Mouse (Mus musculus): Measurements from ENCODE around the gene Utp20. TPM values are rescaled to one million over a fixed set of nuclear protein-coding genes. Genes with fewer than 3 reads are reported as not detected.
"Not testable (repeated sequence)": the region's sequence is repeated elsewhere in the genome, so short reads cannot be mapped to it uniquely, and the experiment has no call there.

Gene Utp20
- total RNA-seq (2015; ENCODE audit: low replicate concordance) (18.2 and 20.8 TPM in 2 replicates), total RNA-seq (2017; ENCODE audit: low replicate concordance) (2.8 and 6.6 TPM in 2 replicates)

DNA sequence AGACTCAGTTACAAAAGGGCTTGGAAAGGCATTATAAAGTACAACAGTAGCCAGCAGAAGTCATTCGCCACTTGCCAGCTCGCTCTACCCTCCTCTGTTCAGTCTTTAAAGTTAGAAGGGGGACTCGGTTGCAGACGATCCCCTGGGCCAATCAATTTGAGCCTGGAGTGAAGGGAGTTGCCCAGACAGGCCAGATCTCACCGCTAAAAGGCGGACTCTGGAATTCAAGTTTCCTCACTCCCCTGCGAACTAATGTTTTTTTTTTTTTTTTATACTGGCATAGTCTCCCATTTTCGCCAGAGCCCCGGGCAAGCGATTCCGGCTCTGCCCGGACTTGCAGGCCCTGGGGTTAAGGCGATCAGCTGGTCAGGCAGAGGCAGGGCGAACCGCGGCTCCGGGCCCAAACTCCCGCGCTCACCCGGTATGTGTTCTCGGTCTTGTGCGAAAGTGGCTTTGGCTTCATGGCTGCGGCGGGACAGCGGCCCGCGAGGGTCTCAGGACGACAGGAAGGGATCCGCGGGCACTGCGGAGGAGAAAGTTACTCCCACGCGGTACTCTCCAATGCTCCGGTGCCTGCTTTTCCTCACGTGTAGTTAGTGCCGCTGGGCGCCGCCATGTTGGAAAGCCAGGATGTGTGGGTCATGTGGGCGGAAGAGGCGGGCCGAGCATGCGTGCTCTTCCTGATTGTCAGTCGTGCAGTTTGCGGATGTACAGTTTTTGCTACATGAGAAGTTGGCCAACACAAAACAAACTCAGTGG, at the start of gene Utp20:
Gene Utp20 (minus strand): TSS at position 617 of the 759 bp plus-strand sequence.
- ATAC-seq (replicated peaks; ENCODE audit: low FRiP score, poor library complexity, severe bottlenecking), result peak; percentile 99

DNA sequence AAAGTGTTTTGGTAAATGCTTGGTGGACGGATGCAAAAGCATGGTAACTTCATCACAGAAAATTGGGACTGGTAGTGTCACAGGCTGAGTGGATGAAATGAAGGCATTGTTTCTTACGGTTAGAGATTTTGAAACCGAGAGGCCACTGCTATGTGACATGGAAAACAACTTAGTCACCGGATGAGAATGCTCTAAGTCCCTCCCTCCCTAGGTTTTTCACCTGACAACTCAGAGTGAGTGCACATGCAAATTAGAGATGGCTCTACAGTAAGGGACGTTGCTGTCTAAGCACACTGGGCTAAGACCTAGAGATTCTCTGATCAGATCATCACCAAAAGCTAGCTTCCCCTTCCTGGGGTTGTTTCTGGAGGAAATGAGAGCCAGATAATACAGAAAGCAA, 48.3 kb upstream of the Utp20 start:
- no peak for ATAC-seq (replicated peaks; ENCODE audit: low FRiP score, poor library complexity, severe bottlenecking)

DNA sequence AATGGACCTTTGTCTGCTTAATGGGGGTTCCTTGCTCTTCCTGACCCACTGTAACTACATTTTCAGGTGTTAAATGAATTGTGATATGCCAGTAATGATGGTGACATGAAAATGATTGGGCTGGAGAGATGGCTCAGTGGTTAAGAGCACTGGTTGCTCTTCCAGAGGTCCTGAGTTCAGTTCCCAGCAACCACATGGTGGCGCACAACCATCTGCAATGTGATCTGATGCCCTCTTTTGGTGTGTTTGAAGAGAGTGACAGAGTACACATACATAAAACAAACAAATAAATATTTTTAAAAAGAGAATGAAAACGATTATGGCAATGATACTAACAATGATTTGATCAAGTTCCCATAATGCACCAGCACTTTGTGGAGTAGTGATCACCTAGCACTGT, 39.4 kb upstream of the Utp20 start:
- ATAC-seq (replicated peaks; ENCODE audit: low FRiP score, poor library complexity, severe bottlenecking), result no peak

DNA sequence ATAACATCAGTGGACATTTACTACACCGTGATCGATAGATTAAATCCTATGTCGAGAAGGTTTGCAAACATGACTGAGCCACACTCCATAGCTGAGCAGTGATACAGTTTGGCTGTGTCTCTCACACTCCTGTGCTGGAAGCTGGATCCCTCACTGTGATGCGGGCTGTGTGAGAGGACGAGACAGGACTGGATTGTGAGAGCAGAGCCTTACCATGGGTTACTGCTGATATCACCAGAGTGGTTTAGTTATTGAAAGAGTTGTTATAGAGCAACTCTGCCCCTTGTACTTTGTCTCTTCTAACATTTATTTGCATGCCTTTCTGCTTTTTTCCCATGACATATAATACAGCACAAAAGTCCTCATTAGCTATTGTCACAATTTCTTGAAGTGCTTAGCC, 35.7 kb upstream of the Utp20 start:
- ATAC-seq (replicated peaks; ENCODE audit: low FRiP score, poor library complexity, severe bottlenecking), result no peak

DNA sequence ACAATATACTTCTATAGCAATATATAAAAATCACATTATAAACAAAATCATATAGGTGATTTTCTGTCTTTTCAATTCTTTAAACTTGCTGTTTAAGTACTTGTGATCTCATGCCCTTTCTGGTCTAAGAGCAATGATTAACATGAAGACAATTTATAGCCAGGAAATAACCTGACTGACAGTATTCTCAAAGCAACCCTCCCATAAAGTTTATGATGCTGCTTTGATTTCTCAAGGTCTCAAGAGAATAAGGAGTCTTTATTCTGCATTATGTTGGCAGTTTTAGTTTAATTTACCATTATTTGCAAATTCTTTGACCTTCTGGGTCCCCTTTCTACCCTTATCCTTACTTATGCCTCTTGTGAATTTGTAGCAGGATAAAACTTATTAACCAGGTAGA, 34.8 kb upstream of the Utp20 start:
- ATAC-seq (replicated peaks; ENCODE audit: low FRiP score, poor library complexity, severe bottlenecking), result no peak

DNA sequence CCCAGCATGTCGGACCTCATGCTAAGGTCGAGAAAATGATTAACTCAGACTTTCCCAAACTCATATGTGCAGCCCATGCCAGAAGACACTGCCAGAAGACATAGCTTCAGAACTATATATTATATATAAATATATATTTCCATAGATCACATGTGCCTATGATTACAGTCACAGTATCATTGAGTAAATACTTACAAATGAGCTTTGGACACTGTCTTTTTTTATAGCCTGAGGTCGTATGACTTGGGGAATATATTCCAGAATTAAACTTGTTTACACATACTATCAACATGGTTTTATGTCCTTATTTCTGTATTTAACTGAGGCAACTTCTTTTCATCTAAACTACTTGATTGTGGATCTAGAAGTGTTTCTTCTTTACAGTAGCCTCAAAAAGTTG, 34.3 kb upstream of the Utp20 start:
- ATAC-seq (replicated peaks; ENCODE audit: low FRiP score, poor library complexity, severe bottlenecking), result no peak

DNA sequence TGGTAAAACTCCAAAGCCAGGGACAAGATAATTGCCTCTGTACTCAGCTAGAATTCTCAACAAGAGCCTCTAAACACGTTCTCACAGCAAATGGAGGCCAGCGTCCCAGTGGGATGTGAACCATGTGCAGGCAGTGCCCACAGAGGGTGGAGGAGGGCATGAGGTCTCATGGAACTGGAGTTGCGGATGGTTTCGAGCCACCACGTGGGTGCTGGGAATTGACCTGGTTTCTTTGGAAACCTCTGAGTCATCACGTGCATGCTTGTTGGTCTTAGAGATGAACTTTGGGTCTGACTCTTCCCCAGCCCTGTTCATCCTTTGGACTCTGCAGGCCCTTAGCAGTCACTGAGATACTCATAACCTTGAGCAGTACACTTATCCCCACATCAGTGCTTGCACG, 26.7 kb upstream of the Utp20 start:
- no peak for ATAC-seq (replicated peaks; ENCODE audit: low FRiP score, poor library complexity, severe bottlenecking)

DNA sequence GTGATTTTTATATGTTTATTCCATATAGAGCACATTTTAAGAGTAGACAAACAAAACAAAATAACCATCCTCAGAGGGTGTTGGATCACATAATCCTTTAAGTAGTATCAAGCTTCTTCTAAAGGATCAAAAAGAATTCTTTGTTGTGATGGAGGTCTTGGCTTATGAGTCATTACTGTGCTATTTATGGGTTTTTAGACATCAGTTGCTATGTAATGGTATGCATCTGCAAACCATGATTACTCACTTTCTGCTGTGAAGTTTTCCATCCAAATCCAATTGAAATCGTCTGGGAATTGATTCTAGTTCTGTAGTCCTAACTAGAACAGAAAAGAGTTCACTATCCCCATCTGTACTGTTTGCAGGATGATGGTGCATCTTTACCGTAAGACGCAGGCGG, 23.4 kb upstream of the Utp20 start:
- ATAC-seq (replicated peaks; ENCODE audit: low FRiP score, poor library complexity, severe bottlenecking), result no peak

DNA sequence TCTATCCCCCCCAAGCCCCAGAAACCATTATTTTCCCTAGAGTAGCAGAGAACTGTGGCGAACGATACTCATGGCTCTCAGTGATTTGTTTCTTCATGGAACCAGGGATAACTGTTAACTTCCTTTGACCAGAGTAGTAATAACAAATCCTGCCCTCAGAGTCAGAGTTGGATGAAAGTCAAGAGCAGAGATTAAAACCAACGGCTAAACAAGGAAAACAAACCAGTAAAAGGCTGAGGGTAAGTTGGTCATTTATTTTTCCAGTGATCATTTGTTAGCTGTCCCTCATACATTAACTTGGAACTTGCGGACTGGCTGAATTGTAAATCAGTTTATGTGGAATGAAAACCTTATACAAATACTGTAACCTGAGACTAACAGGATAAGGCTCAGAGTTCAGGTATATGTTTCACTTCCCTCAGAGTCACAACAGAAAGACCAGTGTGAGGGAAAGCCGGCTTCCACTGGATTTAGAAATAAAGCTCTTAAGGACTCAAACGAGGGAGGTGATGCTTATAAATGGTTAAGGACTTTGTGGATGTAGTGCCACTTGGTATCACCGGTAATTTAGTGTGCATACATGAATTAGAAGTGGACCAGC, 22.4 kb upstream of the Utp20 start:
- ATAC-seq (replicated peaks; ENCODE audit: low FRiP score, poor library complexity, severe bottlenecking), result no peak

DNA sequence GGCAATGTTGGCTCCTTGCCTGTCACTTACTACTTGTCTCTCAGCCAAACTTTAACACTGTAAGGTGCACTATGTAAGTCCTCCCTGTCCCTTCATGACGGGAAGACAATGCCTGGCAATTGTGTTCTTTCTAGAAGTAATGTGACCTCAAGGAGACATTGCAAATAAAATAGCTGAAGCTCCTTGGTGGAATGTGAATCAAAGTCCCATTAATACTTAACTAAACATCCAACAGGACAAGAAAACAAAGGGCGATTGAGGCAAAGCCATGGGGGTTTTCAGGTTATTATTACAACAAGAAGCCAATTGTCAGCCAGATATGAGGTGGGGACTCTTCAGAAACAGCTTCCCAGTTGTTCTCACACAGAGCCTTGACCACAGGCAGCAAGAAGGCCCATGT, 7.6 kb upstream of the Utp20 start:
- no peak for ATAC-seq (replicated peaks; ENCODE audit: low FRiP score, poor library complexity, severe bottlenecking)

DNA sequence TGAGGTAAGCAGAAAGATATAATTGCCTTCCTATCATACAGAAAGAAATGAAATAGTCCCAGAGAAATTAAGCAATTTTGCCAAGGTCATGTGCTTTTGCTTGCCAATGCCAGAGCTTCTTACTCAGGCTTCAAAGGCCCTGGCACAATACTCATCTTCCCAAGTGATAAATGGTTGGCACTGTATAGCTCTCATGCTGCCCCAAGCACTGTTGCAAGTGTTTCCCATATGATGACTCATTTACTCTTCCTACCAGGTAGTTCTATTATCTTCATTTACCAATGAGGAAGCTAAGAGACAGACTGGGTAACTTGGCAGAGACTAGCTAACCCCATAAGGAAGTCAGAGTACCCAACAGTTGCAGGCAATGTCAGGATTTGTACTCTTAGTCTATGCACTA, 1.8 kb upstream of the Utp20 start:
- no peak for ATAC-seq (replicated peaks; ENCODE audit: low FRiP score, poor library complexity, severe bottlenecking)

DNA sequence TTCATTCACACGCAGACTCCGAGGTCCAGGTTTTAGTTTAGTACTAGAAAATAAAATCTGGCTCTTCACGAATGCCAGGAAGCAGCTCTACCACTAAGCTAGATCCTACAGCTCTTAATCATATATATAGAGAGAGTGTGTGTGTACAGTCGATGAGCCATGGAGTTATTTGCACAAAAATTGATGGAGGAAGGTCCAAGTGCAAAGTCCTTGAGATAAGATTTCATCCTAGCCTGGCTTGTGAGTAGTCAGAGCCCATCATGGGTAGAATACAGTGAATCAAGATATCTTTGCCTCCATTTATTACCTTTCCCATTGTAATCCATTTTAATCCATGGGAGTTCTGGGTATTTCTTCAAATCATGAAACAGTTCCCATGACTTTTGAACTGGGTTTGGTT, 992 bp upstream of the Utp20 start:
- no peak for ATAC-seq (replicated peaks; ENCODE audit: low FRiP score, poor library complexity, severe bottlenecking)

DNA sequence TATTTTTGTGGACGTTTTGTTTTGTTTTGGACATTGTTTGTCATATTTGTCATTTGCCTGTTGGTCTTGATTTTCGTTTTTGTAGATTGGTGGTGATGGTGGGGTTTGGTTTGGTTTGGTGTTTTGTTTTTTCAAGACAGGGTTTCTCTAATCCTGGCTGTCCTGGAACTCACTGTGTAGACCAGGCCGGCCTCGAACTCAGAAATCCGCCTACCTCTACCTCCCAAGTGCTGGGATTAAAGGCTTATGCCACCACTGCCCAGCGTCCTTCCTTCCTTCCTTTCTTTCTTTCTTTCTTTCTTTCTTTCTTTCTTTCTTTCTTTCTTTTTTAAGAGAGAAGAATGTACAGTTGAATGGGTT, 323 bp upstream of the Utp20 start:
- ATAC-seq (replicated peaks; ENCODE audit: low FRiP score, poor library complexity, severe bottlenecking), result not testable (repeated sequence)

DNA sequence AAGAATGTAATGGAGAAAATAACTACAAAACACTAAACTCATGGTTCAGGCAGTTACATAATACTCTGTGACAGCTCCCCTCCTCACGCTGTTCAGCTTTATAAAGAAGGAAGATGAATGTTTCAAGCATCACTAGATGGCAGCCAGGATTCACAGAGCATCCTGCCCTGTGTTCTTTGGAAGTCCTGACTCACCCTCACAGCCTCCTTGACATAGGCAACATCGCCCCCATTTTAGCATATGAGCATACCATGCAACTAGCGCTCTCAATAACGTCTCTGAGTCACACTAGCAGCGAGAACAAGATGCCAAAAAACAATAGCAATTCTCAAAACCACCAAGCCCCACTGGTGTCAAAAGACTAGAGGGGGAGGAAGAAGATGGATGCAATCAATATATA, 9.3 kb downstream of the Utp20 start:
- ATAC-seq (replicated peaks; ENCODE audit: low FRiP score, poor library complexity, severe bottlenecking), result no peak

DNA sequence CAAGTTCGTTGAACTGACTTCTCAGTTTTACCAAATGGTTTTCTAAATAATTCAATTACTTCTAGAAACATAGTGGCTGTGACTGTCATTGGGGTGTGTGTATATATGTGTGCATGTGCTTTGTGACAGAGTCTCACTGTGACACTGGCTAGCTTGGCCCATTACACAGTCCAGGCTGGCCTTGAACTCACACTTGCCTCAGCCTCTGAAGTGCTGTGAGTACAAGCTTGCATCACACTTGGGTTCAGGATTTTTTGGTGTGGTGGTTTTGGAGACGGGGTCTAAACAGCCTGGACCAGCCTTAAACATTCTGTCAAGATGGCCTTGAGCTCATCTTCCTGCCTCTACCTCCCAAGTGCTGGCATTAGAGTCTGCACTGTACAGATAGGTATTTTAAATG, 11.3 kb downstream of the Utp20 start:
- ATAC-seq (replicated peaks; ENCODE audit: low FRiP score, poor library complexity, severe bottlenecking), result no peak

DNA sequence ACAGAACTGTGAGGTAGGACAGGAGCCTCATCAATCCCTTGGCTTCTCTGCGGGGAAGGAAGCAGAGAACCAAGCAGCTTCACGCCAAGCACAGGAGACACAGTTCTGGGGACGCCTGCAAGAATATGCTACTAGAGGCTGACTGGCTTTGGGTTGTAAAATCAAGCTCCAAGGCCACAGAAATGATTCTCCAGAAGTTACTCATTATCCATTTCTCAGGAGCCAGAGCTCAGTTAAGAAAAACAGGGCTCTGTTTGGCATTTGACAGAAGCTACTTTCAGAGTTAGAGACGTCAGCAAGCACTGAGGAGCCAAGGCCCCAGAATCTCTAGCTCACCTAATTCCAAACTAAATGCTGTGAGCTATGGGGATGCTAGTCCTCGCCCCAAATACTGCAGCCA, 14.9 kb downstream of the Utp20 start:
- no peak for ATAC-seq (replicated peaks; ENCODE audit: low FRiP score, poor library complexity, severe bottlenecking)

DNA sequence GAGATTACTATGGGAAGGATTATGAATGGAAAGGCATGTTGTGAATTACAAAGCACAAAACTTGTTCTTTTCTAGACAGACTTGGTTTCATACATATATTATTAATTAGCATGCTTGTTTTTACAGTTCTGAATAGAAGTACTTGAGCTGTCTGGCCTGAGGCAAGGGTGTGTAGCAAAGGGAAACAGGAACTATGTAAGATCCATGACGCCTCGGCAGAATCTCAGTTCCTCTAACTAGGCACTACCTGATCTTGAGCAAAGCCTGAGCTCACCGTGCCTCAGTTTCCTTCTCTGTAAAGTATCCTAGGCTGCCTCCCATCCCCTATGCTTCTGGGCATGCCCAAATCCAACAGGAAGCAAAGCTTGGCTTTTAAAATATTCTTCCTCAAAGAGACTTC, 24.4 kb downstream of the Utp20 start:
- ATAC-seq (replicated peaks; ENCODE audit: low FRiP score, poor library complexity, severe bottlenecking), result no peak

DNA sequence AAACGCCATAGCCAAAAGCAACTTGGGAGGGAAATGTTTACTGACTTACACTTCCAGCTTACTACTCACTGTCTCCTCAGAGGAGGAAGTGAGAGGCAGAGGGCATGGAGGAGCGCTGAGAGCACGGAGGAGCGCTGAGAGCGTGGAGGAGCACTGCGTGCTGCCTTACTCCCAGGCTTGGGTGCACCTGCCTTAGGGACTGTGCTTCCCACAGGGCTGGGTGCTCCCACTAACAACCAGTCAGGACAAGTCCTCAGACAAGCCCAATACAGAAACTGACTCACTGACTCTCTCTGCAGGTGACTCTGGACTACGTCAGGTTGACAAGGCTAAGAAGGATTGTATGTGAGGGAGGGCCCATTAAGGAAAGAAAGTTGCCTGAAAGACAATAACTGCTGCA, 27.2 kb downstream of the Utp20 start:
- no peak for ATAC-seq (replicated peaks; ENCODE audit: low FRiP score, poor library complexity, severe bottlenecking)

DNA sequence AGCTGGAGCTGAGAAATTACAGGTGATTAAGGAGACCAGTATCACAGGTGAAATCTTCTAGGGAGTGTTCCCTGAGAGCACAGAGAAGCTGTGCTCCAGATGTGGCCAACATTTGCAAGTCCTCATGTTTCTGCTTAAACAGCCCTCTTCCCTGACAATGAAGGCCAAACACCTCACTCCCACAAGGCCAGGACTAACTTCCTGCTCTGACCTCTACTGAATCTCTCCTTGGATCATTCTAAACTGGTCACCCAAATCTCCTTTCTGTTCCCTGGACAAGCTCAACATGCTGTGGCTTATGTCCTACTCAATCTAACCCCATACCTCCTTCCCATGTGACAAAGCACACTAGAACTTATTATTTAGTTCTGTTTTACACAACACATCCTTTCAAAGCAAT, 29.2 kb downstream of the Utp20 start:
- no peak for ATAC-seq (replicated peaks; ENCODE audit: low FRiP score, poor library complexity, severe bottlenecking)

DNA sequence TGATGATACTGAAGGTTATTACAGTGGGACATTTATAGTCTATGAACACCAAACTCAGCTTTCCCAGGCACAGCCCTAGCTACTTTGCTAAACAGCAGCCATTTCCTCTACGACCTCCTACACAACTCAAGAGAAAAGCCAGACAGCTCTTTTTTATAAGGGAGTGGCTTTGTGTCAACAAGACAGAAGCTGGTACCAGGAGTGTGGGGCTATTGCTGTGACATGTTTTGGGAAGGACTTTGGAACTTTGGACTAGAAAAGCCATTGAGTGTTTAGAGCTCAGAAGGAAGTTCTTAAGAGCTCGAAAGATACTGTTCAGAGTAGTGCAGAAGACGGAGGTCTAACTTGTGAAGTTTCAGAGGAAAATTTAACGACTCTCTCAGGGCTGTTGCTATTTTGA, 29.7 kb downstream of the Utp20 start:
- ATAC-seq (replicated peaks; ENCODE audit: low FRiP score, poor library complexity, severe bottlenecking), result no peak

DNA sequence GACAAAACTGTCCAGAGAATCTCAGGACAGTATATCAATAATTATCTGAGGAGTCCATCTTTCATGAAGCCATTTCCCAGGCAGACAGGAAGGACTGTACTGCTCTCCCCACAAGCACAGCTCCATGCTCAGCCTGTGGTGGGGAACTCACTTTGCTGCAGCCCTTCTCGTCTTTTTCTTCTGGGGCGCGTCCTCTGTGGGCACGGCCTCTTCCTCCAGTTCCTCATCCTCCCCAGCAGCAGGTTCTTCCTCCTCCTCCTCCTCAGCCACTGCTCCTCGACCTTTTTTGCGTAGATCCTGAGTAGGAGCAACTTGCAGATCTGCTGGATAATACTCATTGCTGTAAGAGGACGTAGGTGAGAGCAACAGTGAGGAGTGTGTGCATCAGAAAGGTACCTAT, 31.4 kb downstream of the Utp20 start:
- ATAC-seq (replicated peaks; ENCODE audit: low FRiP score, poor library complexity, severe bottlenecking), result no peak

DNA sequence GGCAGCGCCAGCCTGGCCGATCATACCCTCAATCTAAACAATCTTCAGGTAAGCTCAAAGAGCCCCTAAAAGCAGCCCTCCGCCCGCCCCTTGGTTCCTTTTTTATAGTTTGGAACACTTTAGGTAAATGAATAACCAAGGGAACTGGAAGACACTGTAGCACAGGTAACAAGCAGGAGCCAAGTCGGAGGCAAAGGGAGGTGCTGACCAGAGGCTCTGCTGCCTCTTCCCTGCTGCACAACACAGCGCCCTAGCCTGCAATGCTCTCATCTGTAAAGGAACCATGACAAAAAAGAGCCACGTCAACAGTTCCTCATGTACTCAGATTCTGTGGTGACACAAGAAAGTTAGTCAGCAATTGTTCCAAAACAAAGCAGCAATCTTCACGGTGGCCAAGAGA, 32.0 kb downstream of the Utp20 start:
- ATAC-seq (replicated peaks; ENCODE audit: low FRiP score, poor library complexity, severe bottlenecking), result no peak
